Mouse (Mus musculus): ENCODE results near the gene Nkx2-9. TPM values are rescaled to one million over a fixed set of nuclear protein-coding genes. Genes with fewer than 3 reads are reported as not detected.

Gene Nkx2-9
- total RNA-seq (2015) (not detected in 2 replicates), total RNA-seq (2017) (not detected in 2 replicates)

GRCm38 (mm10) chr12:56612761-56613437 lies at the start of gene Nkx2-9:
TSS of gene Nkx2-9 (minus strand) at chr12:56613284.
- ATAC-seq (ENCODE audit: poor library complexity, severe bottlenecking): no peak

GRCm38 (mm10) chr12:56637181-56637566 lies 24.1 kb upstream of the Nkx2-9 start:
- no peak for ATAC-seq (ENCODE audit: poor library complexity, severe bottlenecking)

- ATAC-seq (ENCODE audit: poor library complexity, severe bottlenecking): no peak
Observed at GRCm38 (mm10) chr12:56636534-56637180, 23.6 kb upstream of the Nkx2-9 start.

- ATAC-seq (ENCODE audit: poor library complexity, severe bottlenecking): no peak
Observed at GRCm38 (mm10) chr12:56616088-56616487, 3.0 kb upstream of the Nkx2-9 start.

- ATAC-seq (ENCODE audit: poor library complexity, severe bottlenecking): no peak
Observed at GRCm38 (mm10) chr12:56615391-56615790, 2.3 kb upstream of the Nkx2-9 start.

- no peak for ATAC-seq (ENCODE audit: poor library complexity, severe bottlenecking)
Observed at GRCm38 (mm10) chr12:56614513-56614912, 1.4 kb upstream of the Nkx2-9 start.

GRCm38 (mm10) chr12:56613916-56614510 lies 929 bp upstream of the Nkx2-9 start:
- ATAC-seq (ENCODE audit: poor library complexity, severe bottlenecking): no peak

- no peak for ATAC-seq (ENCODE audit: poor library complexity, severe bottlenecking)
Observed at GRCm38 (mm10) chr12:56613438-56613830, 350 bp upstream of the Nkx2-9 start.

GRCm38 (mm10) chr12:56612349-56612735 lies 742 bp downstream of the Nkx2-9 start:
- ATAC-seq (ENCODE audit: poor library complexity, severe bottlenecking): no peak

- ATAC-seq (ENCODE audit: poor library complexity, severe bottlenecking): no peak
Observed at GRCm38 (mm10) chr12:56611504-56612348, 1.4 kb downstream of the Nkx2-9 start.

GRCm38 (mm10) chr12:56610851-56611250 lies 2.2 kb downstream of the Nkx2-9 start:
- ATAC-seq (ENCODE audit: poor library complexity, severe bottlenecking): no peak

- ATAC-seq (ENCODE audit: poor library complexity, severe bottlenecking): no peak
Observed at GRCm38 (mm10) chr12:56591722-56592121, 21.4 kb downstream of the Nkx2-9 start.

- ATAC-seq (ENCODE audit: poor library complexity, severe bottlenecking): no peak
Observed at GRCm38 (mm10) chr12:56587830-56588229, 25.3 kb downstream of the Nkx2-9 start.

Other genes starting within 250 kb of the Nkx2-9 start
- gene Nkx2-1, start 76.4 kb downstream of the Nkx2-9 start, total RNA-seq (2015): not detected in 2 replicates
- gene Nkx2-1, start 76.4 kb downstream of the Nkx2-9 start, total RNA-seq (2017): not detected in 2 replicates
- gene Pax9, start 78.5 kb upstream of the Nkx2-9 start, total RNA-seq (2015): not detected in 2 replicates
- not detected in 2 replicates for gene Pax9, start 78.5 kb upstream of the Nkx2-9 start, total RNA-seq (2017)